Mouse (Mus musculus) stomach, embryonic 16.5 days (tissue): Measurements from ENCODE around the gene Htt. TPM values are rescaled to one million over a fixed set of nuclear protein-coding genes. Genes with fewer than 3 reads are reported as not detected.

Experiments used
- ATAC-seq: fragments of 200-750 bp; cut with Nextera tagmentation; 2 replicates; pipeline ENCODE4 v1.8.0; 2017; ENCODE audit warnings: moderate number of reproducible peaks, moderate TSS enrichment; ENCODE audit not compliant: insufficient read depth, low FRiP score
- H3K27ac ChIP-seq: fragments of 300-500 bp; sonication (generic); 2 replicates; pipeline ENCODE4 v1.5.1; 2014; ENCODE audit warnings: low read length
- H3K27me3 ChIP-seq: fragments of 300-500 bp; sonication (generic); 2 replicates; pipeline ENCODE4 v1.6.1; 2014; ENCODE audit warnings: low read length, control low read depth, mixed read lengths; ENCODE audit not compliant: control insufficient read depth, insufficient read depth
- H3K36me3 ChIP-seq: fragments of 300-500 bp; sonication (generic); 2 replicates; pipeline ENCODE4 v1.6.1; 2014; ENCODE audit warnings: low read length; ENCODE audit not compliant: control insufficient read depth, insufficient read depth
- H3K4me1 ChIP-seq: fragments of 300-500 bp; sonication (generic); 2 replicates; pipeline ENCODE4 v1.6.1; 2014; ENCODE audit warnings: low read length, control low read depth, mixed read lengths; ENCODE audit not compliant: control insufficient read depth, insufficient read depth
- H3K4me2 ChIP-seq: fragments of 300-500 bp; sonication (generic); 2 replicates; pipeline ENCODE4 v1.6.1; 2014; ENCODE audit warnings: low read depth, low read length, mixed read lengths
- H3K4me3 ChIP-seq: fragments of 300-500 bp; sonication (generic); replicated peaks from 2 replicates; pipeline ENCODE4 v1.5.1; 2014; ENCODE audit warnings: mild to moderate bottlenecking, low read length
- H3K9ac ChIP-seq: fragments of 300-500 bp; sonication (generic); 2 replicates; pipeline ENCODE4 v1.6.1; 2014; ENCODE audit warnings: low read length
- H3K9me3 ChIP-seq: fragments of 300-500 bp; sonication (generic); replicated peaks from 2 replicates; pipeline ENCODE4 v1.6.1; 2016; ENCODE audit warnings: low read length, control low read depth; ENCODE audit not compliant: control insufficient read depth
- WGBS: fragments of 180-500 bp; shearing (Covaris S2); extraction: QIAGEN DNeasy Blood & Tissue Kit; methylation state at CpG from one replicate; pipeline ENCODE4 v1.1.7; 2014; 5-methylcytosine and 5-hydroxymethylcytosine counted together
- polyA plus RNA-seq: library from polyadenylated mRNA; unstranded; fragments of >200 nt; fragmentation: Nextera tagmentation; extraction: Ambion mirVana; gene quantifications from 2 replicates; pipeline ENCODE4 v1.2.1, GENCODE M21; 2015

The Htt gene
- polyA plus RNA-seq, 1 experiment from 2014 or later, result 12.1 TPM

DNA sequence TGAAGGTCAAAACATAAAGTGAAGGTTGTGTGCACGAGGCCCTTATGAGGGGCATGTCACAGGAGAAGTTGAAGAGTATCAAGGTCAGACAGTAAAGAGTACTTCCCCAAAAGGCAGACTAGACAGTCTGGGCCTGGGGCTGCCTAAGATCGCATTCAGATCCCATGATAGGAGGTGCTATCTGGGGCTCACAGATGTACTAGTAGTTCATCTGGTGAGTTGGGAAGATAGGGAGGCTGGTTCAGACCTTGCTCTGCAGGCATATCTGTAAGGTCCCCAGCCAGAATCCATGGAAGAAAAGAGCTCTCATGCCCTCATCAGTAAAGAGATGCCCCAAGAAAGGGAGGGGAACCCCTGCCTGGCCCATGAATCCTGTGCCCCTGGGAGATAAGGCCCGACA is 157.2 kb downstream of the Htt start:
- 82% methylated on average over 3 of the region's 3 CpGs for WGBS
- Histone ChIP-seq H3K27ac (no peak overlapping the region), H3K9me3 (no peaks in the 10 kb centered on the region), H3K4me2 (no peak overlapping the region), H3K27me3 (no peaks in the 10 kb centered on the region), H3K4me1 (no peaks in the 10 kb centered on the region), H3K36me3 (no peaks in the 10 kb centered on the region), H3K4me3 (no peak overlapping the region), H3K9ac (no peak overlapping the region)
- no peak for ATAC-seq

DNA sequence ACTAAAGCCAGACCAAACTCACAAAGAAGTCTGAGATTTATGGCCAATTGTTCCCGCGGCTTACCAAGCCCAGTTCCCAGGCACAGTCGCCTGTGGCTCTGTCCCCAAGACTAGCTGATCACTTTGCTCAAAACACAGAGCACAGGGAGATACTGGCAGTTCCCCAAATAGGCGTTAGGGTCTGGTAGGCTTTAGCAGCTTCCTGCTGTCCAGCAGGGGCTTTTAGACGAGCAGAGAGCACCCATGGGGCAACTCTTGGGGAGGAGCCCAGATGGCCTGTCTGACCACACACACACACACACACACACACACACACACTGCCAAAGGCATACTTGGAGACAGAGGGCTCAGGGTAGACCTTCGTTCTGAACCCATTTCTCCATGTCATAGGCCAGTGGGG is 161.0 kb downstream of the Htt start:
- WGBS, result 74% methylated on average over 6 of the region's 6 CpGs
- no peaks in the 10 kb centered on the region for H3K36me3 ChIP-seq
- H3K27ac ChIP-seq, result no peak overlapping the region
- no peaks in the 10 kb centered on the region for H3K4me1 ChIP-seq
- no peak overlapping the region for H3K4me3 ChIP-seq
- no peak overlapping the region for H3K9ac ChIP-seq
- H3K9me3 ChIP-seq, result no peaks in the 10 kb centered on the region
- H3K27me3 ChIP-seq, result no peaks in the 10 kb centered on the region
- no peak for ATAC-seq
- no peak overlapping the region for H3K4me2 ChIP-seq

DNA sequence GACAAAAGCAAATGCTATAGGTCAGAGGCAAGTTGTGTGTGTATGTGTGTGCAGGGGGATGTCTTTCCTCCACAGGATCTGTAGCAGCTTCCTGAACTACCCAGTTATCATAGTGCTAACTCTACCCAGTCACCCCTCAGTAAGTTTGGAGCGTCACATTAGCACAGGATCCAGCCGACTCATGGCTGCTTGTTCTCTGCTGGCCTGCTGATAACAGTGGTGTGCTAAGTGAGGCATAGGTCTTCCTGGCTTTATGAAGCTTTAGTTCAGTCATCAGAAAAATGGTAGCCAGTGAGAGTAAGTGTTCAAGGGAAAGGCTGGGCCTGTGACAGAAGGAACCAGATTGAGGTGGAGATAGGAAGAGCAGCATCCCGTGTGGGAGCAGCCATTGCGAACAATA is 162.4 kb downstream of the Htt start:
- Histone ChIP-seq H3K4me1 (no peaks in the 10 kb centered on the region), H3K9ac (no peak overlapping the region), H3K9me3 (no peaks in the 10 kb centered on the region), H3K36me3 (no peaks in the 10 kb centered on the region), H3K4me3 (no peak overlapping the region), H3K27ac (no peak overlapping the region), H3K4me2 (no peak overlapping the region), H3K27me3 (no peaks in the 10 kb centered on the region)
- WGBS, result 91% methylated on average over 4 of the region's 4 CpGs
- ATAC-seq, result no peak

DNA sequence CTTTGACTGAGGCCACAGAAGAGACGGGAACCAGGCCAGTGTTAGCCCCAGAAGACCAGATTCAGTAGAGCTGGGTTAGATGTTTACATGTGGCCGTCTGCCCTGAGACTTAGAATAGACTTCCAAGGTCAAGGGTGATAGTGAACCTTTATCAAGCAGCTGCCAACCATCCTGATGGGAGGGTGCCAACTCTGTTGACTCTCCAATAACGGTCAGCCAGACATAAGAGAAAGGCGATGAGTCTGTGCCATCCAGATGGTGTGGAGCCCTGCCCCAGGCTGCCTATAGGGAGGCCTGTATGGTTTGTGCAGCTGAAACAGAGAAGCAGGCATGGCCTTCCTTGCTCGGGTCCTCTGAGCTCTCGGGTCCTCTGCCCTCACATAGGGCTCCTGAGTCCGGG is 163.0 kb downstream of the Htt start:
- 76% methylated on average over 7 of the region's 7 CpGs for WGBS
- no peak for ATAC-seq
- Histone ChIP-seq H3K4me2 (no peak overlapping the region), H3K27me3 (no peaks in the 10 kb centered on the region), H3K9ac (no peak overlapping the region), H3K36me3 (no peaks in the 10 kb centered on the region), H3K4me1 (no peaks in the 10 kb centered on the region), H3K9me3 (no peaks in the 10 kb centered on the region), H3K27ac (no peak overlapping the region), H3K4me3 (no peak overlapping the region)

DNA sequence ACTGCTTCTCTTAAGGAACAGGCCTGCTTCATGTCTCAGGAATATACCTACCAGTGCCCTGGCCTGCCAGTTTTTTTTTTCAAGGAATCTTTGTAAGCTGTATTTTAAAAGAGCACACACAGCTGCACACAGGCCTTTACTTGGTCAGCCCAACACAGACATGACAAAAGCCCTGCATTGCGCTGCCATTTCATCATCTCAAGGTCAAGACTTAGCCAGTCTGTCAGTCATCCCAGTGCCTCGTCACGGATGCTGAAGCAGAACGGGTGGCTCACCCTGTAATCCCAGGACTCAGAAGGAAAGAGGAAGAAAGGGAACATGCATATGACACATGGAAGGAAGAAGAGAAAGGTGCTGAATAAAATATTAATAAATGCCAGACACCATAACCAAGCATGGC is 166.1 kb downstream of the Htt start:
- H3K27me3 ChIP-seq, result no peaks in the 10 kb centered on the region
- no peak for ATAC-seq
- H3K4me3 ChIP-seq, result no peak overlapping the region
- H3K9me3 ChIP-seq, result no peaks in the 10 kb centered on the region
- H3K27ac ChIP-seq, result no peak overlapping the region
- no peak overlapping the region for H3K4me2 ChIP-seq
- H3K36me3 ChIP-seq, result no peaks in the 10 kb centered on the region
- peaks cover 7% of the 10 kb centered on the region for H3K4me1 ChIP-seq
- 82% methylated on average over 4 of the region's 4 CpGs for WGBS
- H3K9ac ChIP-seq, result no peak overlapping the region

DNA sequence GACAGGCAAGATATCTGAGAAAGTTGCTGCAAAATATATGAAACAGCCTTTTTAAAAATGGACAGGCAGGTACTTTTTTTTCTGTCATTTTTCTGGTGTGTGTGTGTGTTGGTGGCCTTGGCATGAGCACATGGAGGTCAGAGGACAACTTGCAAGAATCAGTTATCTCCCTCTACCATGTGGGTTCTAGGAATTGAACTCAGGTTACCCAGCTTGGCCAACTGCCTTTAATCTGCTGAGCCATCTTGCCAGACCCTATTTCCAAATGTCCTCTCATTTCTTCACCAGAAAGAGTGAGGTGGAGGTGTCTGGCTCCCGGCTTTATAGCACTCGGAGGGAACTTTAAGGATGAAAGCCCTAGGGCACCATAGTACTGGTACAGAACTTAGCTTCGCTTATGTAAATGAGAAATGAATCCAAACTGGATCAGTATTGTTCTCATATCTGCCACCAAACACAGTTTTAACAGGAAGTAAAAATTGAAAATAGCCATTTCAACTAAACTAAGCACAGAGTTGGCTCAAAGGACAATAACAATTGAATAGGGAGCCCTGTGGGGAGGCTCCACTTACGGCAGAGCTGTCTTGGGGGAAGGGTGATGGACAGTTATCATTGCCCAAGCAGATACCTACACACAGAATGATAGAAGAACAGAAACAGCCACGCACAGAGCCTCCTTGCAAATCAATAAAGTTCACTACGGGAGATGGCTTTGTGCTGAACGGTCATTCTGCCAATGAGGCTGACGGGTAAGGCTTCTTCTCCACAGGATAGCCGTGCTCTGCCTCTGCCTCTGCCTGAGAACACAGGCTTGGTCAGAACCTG is 168.8 kb downstream of the Htt start:
- Histone ChIP-seq H3K4me2 (no peak overlapping the region), H3K36me3 (no peaks in the 10 kb centered on the region), H3K9me3 (no peaks in the 10 kb centered on the region), H3K27me3 (no peaks in the 10 kb centered on the region), H3K4me1 (peaks cover 7% of the 10 kb centered on the region), H3K9ac (no peak overlapping the region), H3K27ac (no peak overlapping the region), H3K4me3 (no peak overlapping the region)
- WGBS, result 83% methylated on average over 9 of the region's 9 CpGs
- ATAC-seq, result no peak

DNA sequence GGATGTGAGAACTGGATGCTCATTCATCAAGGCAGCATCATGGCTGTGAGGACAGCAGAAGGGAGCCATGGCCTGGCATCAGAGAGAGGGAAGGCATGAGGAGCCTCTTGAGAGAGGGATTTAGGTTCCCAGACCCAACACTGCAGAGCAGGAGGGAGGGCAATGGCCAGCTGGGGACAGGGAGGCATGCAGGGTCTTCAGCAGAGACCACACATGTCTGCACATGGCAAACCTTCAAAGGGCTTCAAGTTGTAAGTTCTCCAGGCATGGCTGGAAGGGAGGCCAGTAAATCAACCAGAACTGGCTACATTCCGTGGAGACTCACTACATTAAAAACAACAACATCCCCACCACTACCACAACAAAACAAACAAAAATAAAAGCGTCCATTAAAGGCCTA is 169.6 kb downstream of the Htt start:
- peaks cover 7% of the 10 kb centered on the region for H3K4me1 ChIP-seq
- no peak for ATAC-seq
- no peak overlapping the region for H3K9ac ChIP-seq
- no peaks in the 10 kb centered on the region for H3K9me3 ChIP-seq
- H3K36me3 ChIP-seq, result no peaks in the 10 kb centered on the region
- H3K27ac ChIP-seq, result no peak overlapping the region
- no peak overlapping the region for H3K4me3 ChIP-seq
- no peak overlapping the region for H3K4me2 ChIP-seq
- no peaks in the 10 kb centered on the region for H3K27me3 ChIP-seq
- WGBS, result 78% methylated on average over 2 of the region's 2 CpGs

DNA sequence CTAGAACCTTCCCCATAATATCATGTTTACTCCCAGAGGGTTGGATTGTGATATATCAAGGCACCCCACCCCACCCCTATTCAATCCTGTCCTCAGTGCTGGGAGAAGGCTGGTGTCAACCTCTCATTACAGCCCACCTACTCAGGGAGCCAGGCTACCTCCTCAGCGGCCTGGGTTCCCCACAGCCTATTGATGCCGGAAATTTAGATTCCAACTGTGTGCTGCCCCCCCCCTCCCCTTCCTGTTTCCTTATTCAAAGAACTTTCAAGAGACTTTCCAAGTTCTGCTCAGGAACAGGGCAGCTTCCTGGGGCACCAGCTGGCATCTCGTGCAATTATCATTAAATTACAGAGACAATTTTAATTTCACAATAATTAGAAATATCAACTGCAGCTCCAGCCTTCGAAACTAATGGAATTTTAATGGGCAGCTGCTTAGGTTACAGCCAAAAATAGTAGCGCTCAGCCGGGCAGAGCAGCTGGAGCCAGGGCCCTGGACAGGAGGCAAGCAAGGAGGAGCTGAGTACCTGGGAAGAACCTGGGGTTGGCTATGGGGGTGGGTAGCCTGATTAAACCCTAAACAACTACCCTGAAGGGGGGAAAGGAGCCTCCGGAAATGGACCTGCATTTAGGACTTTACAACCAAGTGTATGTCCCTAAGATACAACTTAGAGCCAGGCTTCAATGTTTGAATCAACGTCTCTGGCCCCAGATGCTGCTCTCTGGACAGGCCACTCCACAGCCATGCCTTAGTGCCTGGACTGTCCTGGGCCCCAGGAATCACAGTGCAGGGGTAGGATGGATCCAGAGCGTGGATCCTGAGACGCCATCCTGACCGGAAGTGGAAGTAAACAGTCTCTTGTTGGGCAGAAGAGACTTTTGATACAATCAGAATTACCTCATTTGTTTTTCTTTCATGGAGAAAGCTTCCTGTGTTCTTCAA is 170.2 kb downstream of the Htt start:
- H3K36me3 ChIP-seq, result no peaks in the 10 kb centered on the region
- peak overlapping the region; percentile 50 for H3K27ac ChIP-seq
- no peaks in the 10 kb centered on the region for H3K9me3 ChIP-seq
- no peak overlapping the region for H3K4me3 ChIP-seq
- H3K27me3 ChIP-seq, result no peaks in the 10 kb centered on the region
- H3K4me1 ChIP-seq, result peaks cover 7% of the 10 kb centered on the region
- H3K9ac ChIP-seq, result no peak overlapping the region
- 45% methylated on average over 11 of the region's 11 CpGs for WGBS
- no peak; the same call in 1 of the 2 replicates for ATAC-seq
- H3K4me2 ChIP-seq, result no peak overlapping the region

DNA sequence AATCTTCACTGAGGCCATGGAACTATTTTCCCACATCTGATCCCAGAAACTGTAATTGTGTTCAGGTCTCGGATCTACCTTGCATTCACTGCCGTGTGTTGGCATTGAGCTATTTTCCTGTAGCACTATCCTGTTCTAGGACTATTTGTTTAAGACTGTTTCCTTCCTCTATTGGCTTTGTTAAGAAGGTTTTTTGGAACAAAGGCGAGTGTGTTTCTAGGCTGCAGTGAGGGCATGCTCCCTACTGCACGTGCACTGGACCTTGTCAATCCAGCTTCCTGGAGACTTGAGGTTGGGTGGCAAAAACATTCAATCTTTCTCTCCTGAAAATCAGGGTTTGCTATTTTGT is 170.9 kb downstream of the Htt start:
- Histone ChIP-seq H3K4me1 (peaks cover 7% of the 10 kb centered on the region), H3K9ac (no peak overlapping the region), H3K4me3 (no peak overlapping the region), H3K27me3 (no peaks in the 10 kb centered on the region), H3K27ac (peak overlapping the region; percentile 50), H3K4me2 (no peak overlapping the region), H3K9me3 (no peaks in the 10 kb centered on the region), H3K36me3 (no peaks in the 10 kb centered on the region)
- 0 out of 2 replicates have a peak, but pooled peaks have one; percentile 61 for ATAC-seq
- WGBS, result 45% methylated on average over 4 of the region's 4 CpGs
